Mouse (Mus musculus): Measurements from ENCODE around the gene Rmdn3. TPM values are rescaled to one million over a fixed set of nuclear protein-coding genes. Genes with fewer than 3 reads are reported as not detected.

The Rmdn3 gene
- total and polyA plus RNA-seq, 3 experiments = 41.8 to 59.1 (median 49.9) TPM

- H3K36me3 ChIP-seq (replicated peaks in 1 of 2; ENCODE audit: control insufficient read depth in 1 of 2, insufficient read depth in 1 of 2, low read length in 1 of 2) = peaks cover 0 to 8% of the 10 kb centered on the region in 2 experiments
- H3K27ac ChIP-seq (ENCODE audit: insufficient read depth, low read depth) = 0 out of 2 replicates have a peak overlapping the region, but pooled peaks have one; percentile 50
- DNase-seq (ENCODE audit: extremely low read depth) = no peak
- dilution Hi-C loops (cut with MboI; ENCODE audit: extremely low pct_ligation_motif_present, extremely low pct_unique_long_range_greater_than_20kb, low sequenced_read_pairs) = no loop called here
- H3K4me1 ChIP-seq (ENCODE audit: control insufficient read depth in 1 of 2, insufficient read depth in 2 of 2) = peaks cover 35 to 87% of the 10 kb centered on the region in 2 experiments
- no peaks in the 10 kb centered on the region for H3K9me3 ChIP-seq (replicated peaks; ENCODE audit: low read length)
- no peak overlapping the region for H3K4me2 ChIP-seq (ENCODE audit: insufficient read depth, low read depth, poor library complexity, severe bottlenecking)
- peaks cover 1% of the 10 kb centered on the region for H3K27me3 ChIP-seq (replicated peaks)
- TF ChIP-seq ELF1 (IDR thresholded peaks at IDR 0.05; ENCODE audit: low read depth, low read length) (no peak), KAT2A (IDR thresholded peaks at IDR 0.05; ENCODE audit: insufficient replicate concordance, low read length) (no peak)
- no peak overlapping the region for H3K4me3 ChIP-seq (replicated peaks in 1 of 3; ENCODE audit: low read depth in 2 of 3, low read length in 2 of 3, poor library complexity in 1 of 3)
- in situ Hi-C loops (cut with MboI; ENCODE audit: low pct_ligation_motif_present, low pct_unique_long_range_greater_than_20kb, low sequenced_read_pairs) = no loop called here
- no peak overlapping the region for H3K9ac ChIP-seq (ENCODE audit: insufficient read depth, low read depth)
- no peaks in the 10 kb centered on the region; the same call in 1 of the 2 replicates for H3K79me2 ChIP-seq (replicated peaks; ENCODE audit: control insufficient read depth, extremely low read depth, insufficient read depth, poor library complexity, severe bottlenecking)
Observed at GRCm38 (mm10) chr2:119172446-119172845, 15.6 kb upstream of the Rmdn3 start.

GRCm38 (mm10) chr2:119171574-119171973 is 14.7 kb upstream of the Rmdn3 start:
- no peaks in the 10 kb centered on the region for H3K9me3 ChIP-seq (replicated peaks; ENCODE audit: low read length)
- peak overlapping the region; percentile 50 for H3K27ac ChIP-seq (ENCODE audit: insufficient read depth, low read depth)
- H3K9ac ChIP-seq (ENCODE audit: insufficient read depth, low read depth) = no peak overlapping the region
- H3K27me3 ChIP-seq (replicated peaks) = peaks cover 6% of the 10 kb centered on the region
- no peaks in the 10 kb centered on the region; the same call in 1 of the 2 replicates for H3K79me2 ChIP-seq (replicated peaks; ENCODE audit: control insufficient read depth, extremely low read depth, insufficient read depth, poor library complexity, severe bottlenecking)
- peaks cover 0 to 6% of the 10 kb centered on the region in 2 experiments for H3K36me3 ChIP-seq (replicated peaks in 1 of 2; ENCODE audit: control insufficient read depth in 1 of 2, insufficient read depth in 1 of 2, low read length in 1 of 2)
- H3K4me3 ChIP-seq (replicated peaks in 1 of 3; ENCODE audit: low read depth in 2 of 3, low read length in 2 of 3, poor library complexity in 1 of 3) = no peak overlapping the region
- peaks cover 34 to 85% of the 10 kb centered on the region in 2 experiments for H3K4me1 ChIP-seq (ENCODE audit: control insufficient read depth in 1 of 2, insufficient read depth in 2 of 2)
- H3K4me2 ChIP-seq (ENCODE audit: insufficient read depth, low read depth, poor library complexity, severe bottlenecking) = no peak overlapping the region
- DNase-seq (ENCODE audit: extremely low read depth) = peak; percentile 69
- dilution Hi-C loops (cut with MboI; ENCODE audit: extremely low pct_ligation_motif_present, extremely low pct_unique_long_range_greater_than_20kb, low sequenced_read_pairs) = no loop called here
- in situ Hi-C loops (cut with MboI; ENCODE audit: low pct_ligation_motif_present, low pct_unique_long_range_greater_than_20kb, low sequenced_read_pairs) = no loop called here
- TF ChIP-seq JUND (conservative IDR thresholded peaks at IDR 0.05; ENCODE audit: low read depth, low read length) (no peak), MAZ (IDR thresholded peaks at IDR 0.05; ENCODE audit: low read depth, low read length) (no peak), EP300 (IDR thresholded peaks at IDR 0.05; ENCODE audit: low read length) (peak; percentile 39; the same call in 1 of the 2 replicates), BHLHE40 (IDR thresholded peaks at IDR 0.05; ENCODE audit: low read depth, low read length) (peak; percentile 32; the same call in 1 of the 2 replicates), CTCF (conservative IDR thresholded peaks at IDR 0.05 in 1 of 2, IDR thresholded peaks at IDR 0.05 in 1 of 2; ENCODE audit: low read depth in 2 of 2, low read length in 2 of 2) (no peak), NRF1 (IDR thresholded peaks at IDR 0.05; ENCODE audit: low read depth, low read length) (no peak), KAT2A (IDR thresholded peaks at IDR 0.05; ENCODE audit: insufficient replicate concordance, low read length) (0 out of 2 replicates have a peak, but pooled peaks have one; percentile 20), GABPA (IDR thresholded peaks at IDR 0.05; ENCODE audit: insufficient replicate concordance, low read depth, low read length) (no peak), CHD2 (IDR thresholded peaks at IDR 0.05; ENCODE audit: low read length) (no peak), SIN3A (IDR thresholded peaks at IDR 0.05; ENCODE audit: low read length) (0 out of 2 replicates have a peak, but pooled peaks have one; percentile 28), ZNF384 (IDR thresholded peaks at IDR 0.05; ENCODE audit: low read depth, low read length) (no peak), ELF1 (IDR thresholded peaks at IDR 0.05; ENCODE audit: low read depth, low read length) (peak; percentile 7; the same call in 1 of the 2 replicates), POLR2A (IDR thresholded peaks at IDR 0.05; ENCODE audit: low read depth, low read length) (no peak), MAX (IDR thresholded peaks at IDR 0.05; ENCODE audit: low read length) (0 out of 2 replicates have a peak, but pooled peaks have one; percentile 35), TCF12 (IDR thresholded peaks at IDR 0.05; ENCODE audit: low read depth, low read length) (peak; percentile 54; the same call in 1 of the 2 replicates), IRF4 (IDR thresholded peaks at IDR 0.05; ENCODE audit: low read depth, low read length) (0 out of 2 replicates have a peak, but pooled peaks have one; percentile 31), ZKSCAN1 (IDR thresholded peaks at IDR 0.05; ENCODE audit: borderline replicate concordance, low read depth, low read length) (no peak), HCFC1 (IDR thresholded peaks at IDR 0.05; ENCODE audit: low read depth, low read length) (no peak), POLR2AphosphoS2 (IDR thresholded peaks at IDR 0.05; ENCODE audit: low read depth, low read length) (no peak), MAFK (IDR thresholded peaks at IDR 0.05; ENCODE audit: insufficient replicate concordance, low read length) (no peak), MEF2A (IDR thresholded peaks at IDR 0.05; ENCODE audit: borderline replicate concordance, low read depth, low read length) (no peak), ETS1 (conservative IDR thresholded peaks at IDR 0.05; ENCODE audit: low read depth, low read length) (peak; percentile 83), USF1 (IDR thresholded peaks at IDR 0.05; ENCODE audit: low read depth, low read length) (no peak), MXI1 (IDR thresholded peaks at IDR 0.05; ENCODE audit: low read depth, low read length) (0 out of 2 replicates have a peak, but pooled peaks have one; percentile 16), ZMIZ1 (IDR thresholded peaks at IDR 0.05; ENCODE audit: low read depth, low read length) (no peak), MYC (IDR thresholded peaks at IDR 0.05; ENCODE audit: low read depth, low read length) (0 out of 2 replicates have a peak, but pooled peaks have one; percentile 14), PAX5 (IDR thresholded peaks at IDR 0.05; ENCODE audit: low read length) (no peak), CHD1 (IDR thresholded peaks at IDR 0.05; ENCODE audit: low read depth, low read length) (no peak), RAD21 (IDR thresholded peaks at IDR 0.05; ENCODE audit: low read depth, low read length) (no peak), JUN (IDR thresholded peaks at IDR 0.05; ENCODE audit: insufficient read depth, low read depth, low read length) (no peak), ZC3H11A (IDR thresholded peaks at IDR 0.05; ENCODE audit: low read depth, low read length) (no peak), SMC3 (IDR thresholded peaks at IDR 0.05; ENCODE audit: low read depth, low read length) (no peak), USF2 (conservative IDR thresholded peaks at IDR 0.05; ENCODE audit: low read depth, low read length) (no peak)
